Mouse (Mus musculus) embryonic facial prominence, embryonic 10.5 days (tissue): ENCODE data around the gene Stip1. TPM values are rescaled to one million over a fixed set of nuclear protein-coding genes. Genes with fewer than 3 reads are reported as not detected.
A peak's percentile ranks its signal among the peaks of the same experiment; 100 is the strongest.
"Not testable (repeated sequence)": the region's sequence is repeated elsewhere in the genome, so short reads cannot be mapped to it uniquely, and the experiment has no call there.

ENCODE experiments used
- DNase-seq: peaks from one replicate; pipeline ENCODE4 v3.0.0-alpha.2; 2017; ENCODE audit warnings: low spot score
- H3K27ac ChIP-seq: fragments of 300-500 bp; sonication (generic); replicated peaks from 2 replicates; pipeline ENCODE4 v1.5.1; 2016; ENCODE audit warnings: mild to moderate bottlenecking
- H3K27me3 ChIP-seq: fragments of 300-500 bp; sonication (generic); replicated peaks from 2 replicates; pipeline ENCODE4 v1.6.1; 2016; ENCODE audit warnings: low read depth, mild to moderate bottlenecking; ENCODE audit not compliant: poor library complexity, severe bottlenecking
- H3K36me3 ChIP-seq: fragments of 300-500 bp; sonication (generic); replicated peaks from 2 replicates; pipeline ENCODE4 v1.6.1; 2016; ENCODE audit warnings: mild to moderate bottlenecking, moderate library complexity
- H3K4me1 ChIP-seq: fragments of 300-500 bp; sonication (generic); 2 replicates; pipeline ENCODE4 v1.6.1; 2016
- H3K4me3 ChIP-seq: fragments of 300-500 bp; sonication (generic); 2 replicates; pipeline ENCODE4 v1.5.1; 2016; ENCODE audit warnings: mild to moderate bottlenecking, moderate library complexity
- H3K9me3 ChIP-seq: fragments of 300-500 bp; sonication (generic); 2 replicates; pipeline ENCODE4 v1.6.1; 2016; ENCODE audit warnings: mild to moderate bottlenecking
- WGBS: fragments of 180-500 bp; shearing (Covaris S2); methylation state at CpG from one replicate; pipeline ENCODE4 v1.1.7; 2016; 5-methylcytosine and 5-hydroxymethylcytosine counted together
- polyA plus RNA-seq: library from polyadenylated mRNA; unstranded; fragments of >200 nt; fragmentation: Nextera tagmentation; extraction: Ambion mirVana; gene quantifications from 2 replicates; pipeline ENCODE4 v1.2.1, GENCODE M21; 2016

Stip1 gene
- polyA plus RNA-seq, 1 experiment from 2014 or later, result 453 TPM

DNA sequence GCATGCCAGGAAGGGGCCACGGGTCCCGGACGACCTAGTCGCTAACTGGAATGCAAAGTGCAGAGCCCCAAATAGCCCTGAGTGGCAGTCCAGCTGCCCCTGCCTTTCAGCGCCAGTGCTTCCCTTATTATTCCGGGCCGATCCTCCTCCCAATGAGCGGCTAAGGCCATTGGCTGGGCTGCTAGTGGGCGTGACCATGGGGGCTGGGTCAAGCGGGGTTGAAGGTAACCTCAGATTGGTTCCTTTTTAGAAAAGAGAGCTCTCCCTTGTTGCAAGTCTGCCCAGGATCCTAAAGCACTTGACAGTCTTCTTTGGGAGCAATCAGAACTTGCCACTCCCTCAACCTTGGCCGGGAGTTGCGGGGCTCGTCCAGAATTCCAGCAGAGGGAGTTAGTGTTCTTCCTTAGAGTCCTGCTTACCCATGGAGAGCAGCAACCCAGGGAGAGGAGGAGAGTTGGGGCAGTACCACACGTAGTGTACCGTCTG, 18.0 kb upstream of the Stip1 start:
- under 1% methylated on average over 15 of the region's 15 CpGs for WGBS
- Histone ChIP-seq H3K9me3 (no peaks in the 10 kb centered on the region), H3K27me3 (peaks cover 65% of the 10 kb centered on the region), H3K36me3 (no peaks in the 10 kb centered on the region), H3K4me1 (peaks cover 29% of the 10 kb centered on the region), H3K4me3 (peak overlapping the region; percentile 79), H3K27ac (peak overlapping the region; percentile 61)
- peak; percentile 91 for DNase-seq

DNA sequence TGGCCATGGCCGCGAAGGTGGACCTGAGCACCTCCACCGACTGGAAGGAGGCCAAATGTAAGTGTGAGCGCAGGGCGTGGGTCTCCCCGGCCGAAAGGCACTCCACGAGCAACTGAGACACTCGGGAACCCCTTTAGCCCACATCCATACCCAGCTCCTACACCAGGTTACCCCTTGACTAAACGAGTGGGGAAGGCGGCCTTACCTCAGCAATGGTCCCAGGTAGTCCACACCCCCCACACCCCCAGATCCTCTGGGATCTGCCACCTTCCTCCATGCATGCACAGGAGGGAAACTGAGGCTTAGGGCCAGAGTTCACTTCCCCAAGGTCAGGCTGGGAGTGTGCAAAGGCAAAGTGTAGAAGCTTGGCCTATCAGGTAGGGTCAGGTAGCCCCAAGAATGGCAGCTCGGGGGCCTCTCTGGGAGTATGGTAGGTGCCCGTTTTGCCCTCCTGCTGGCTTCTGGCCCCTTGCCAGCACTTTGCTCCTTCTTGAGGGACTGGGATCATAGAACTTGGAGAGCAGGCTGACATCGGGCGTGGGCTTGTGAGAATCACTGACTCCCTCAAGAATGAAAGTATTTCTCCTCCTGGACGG, 17.5 kb upstream of the Stip1 start:
- Histone ChIP-seq H3K4me3 (peak overlapping the region; percentile 79), H3K27ac (peak overlapping the region; percentile 68), H3K4me1 (peaks cover 29% of the 10 kb centered on the region), H3K36me3 (no peaks in the 10 kb centered on the region), H3K9me3 (no peaks in the 10 kb centered on the region), H3K27me3 (peaks cover 65% of the 10 kb centered on the region)
- WGBS, result 5% methylated on average over 16 of the region's 16 CpGs
- no peak for DNase-seq

DNA sequence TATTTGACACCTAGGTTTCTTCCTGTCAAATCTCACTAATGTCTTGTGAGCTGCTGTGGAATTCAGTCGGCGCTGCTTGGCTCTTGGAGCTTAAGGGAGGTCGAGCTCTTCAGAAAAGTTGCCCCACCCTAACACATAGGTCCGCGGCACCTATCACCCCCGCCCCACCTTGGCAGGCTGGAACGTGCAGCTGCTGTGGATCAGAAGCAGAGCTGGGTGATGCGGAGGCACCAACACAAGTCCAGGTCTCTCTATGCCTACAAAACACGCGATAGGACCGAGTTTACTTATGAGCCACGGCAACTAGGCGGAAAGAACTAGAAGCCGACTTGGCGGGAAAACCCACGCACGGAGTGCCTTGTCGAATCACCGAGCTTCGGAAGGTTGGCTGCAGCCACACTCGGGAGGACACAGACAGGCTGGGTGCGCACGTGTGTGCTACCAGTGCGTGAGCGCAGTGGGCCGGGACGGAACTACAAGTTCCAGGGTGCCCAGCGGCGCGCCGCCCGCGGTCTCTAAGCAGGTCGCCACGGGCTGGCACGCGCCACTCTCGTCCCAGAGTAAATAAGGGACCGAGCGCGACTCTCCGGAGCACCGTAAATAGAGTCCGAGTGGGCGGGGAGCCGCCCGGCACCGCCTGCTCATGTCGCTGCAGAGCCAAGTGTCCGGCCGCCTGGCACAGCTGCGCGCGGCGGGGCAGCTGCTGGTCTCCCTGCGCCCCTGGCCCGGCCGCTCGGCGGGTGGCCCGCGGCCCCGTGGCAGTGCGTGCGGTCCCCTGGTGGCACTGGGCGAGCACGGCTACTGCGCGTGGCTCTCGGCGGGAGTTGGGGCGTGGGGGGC, 16.7 kb upstream of the Stip1 start, which contains the start of gene Macrod1:
TSS of gene Macrod1 (plus strand) at position 563 of the 840 bp plus-strand sequence.
- no peaks in the 10 kb centered on the region for H3K9me3 ChIP-seq
- H3K4me3 ChIP-seq, result peak within 1 kb of the TSS; percentile 79
- H3K27me3 ChIP-seq, result peaks cover 61% of the 10 kb centered on the region
- H3K27ac ChIP-seq, result peak within 1 kb of the TSS; percentile 68
- WGBS, result 1% methylated on average over 72 of the region's 72 CpGs
- DNase-seq, result peak; percentile 81
- H3K4me1 ChIP-seq, result peaks cover 29% of the 10 kb centered on the region
- H3K36me3 ChIP-seq, result no peaks in the 10 kb centered on the region

DNA sequence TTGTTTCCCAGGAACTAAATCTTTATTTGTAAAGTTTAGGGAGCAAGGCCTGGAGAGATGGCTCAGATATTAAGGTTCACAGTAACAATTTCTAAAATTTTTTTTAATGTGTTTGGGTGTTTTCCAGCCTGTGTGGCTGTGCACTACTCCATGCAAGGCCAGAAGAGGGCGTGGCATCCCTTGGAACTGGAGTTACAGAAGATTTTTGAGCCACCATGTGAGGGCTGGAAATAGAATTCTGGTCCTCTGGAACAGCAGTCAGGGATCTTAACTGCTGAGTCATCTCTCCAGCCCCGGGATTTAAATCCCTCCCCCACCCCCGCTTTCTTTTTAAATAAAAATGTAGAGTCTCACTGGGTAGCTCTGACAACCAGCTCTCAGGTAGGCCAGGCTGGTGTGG, 15.4 kb upstream of the Stip1 start:
- no peak for DNase-seq
- no peak overlapping the region for H3K4me3 ChIP-seq
- 50% methylated on average over 3 of the region's 3 CpGs for WGBS
- H3K9me3 ChIP-seq, result no peaks in the 10 kb centered on the region
- no peak overlapping the region for H3K27ac ChIP-seq
- no peaks in the 10 kb centered on the region for H3K36me3 ChIP-seq
- peaks cover 29% of the 10 kb centered on the region for H3K4me1 ChIP-seq
- peaks cover 51% of the 10 kb centered on the region for H3K27me3 ChIP-seq

DNA sequence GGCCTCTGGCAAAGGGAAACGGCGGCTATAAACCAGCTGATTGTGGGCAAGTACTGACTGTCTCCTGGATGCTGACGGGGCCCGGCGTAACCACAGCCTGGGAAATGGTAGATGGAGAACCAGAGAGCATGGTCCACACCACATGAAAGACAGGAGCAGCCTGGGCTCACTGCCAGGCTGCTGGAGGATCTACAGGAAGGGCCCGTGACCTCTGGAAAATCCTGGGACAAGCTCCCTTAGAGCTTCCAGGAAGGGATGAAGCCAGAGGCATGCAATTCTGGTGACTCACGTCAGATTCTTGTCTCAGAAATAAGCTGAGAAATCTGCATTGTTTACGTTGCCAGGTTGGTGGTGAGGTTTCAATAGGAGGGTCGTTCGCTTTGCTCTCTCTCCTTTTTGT, 15.0 kb upstream of the Stip1 start:
- Histone ChIP-seq H3K4me1 (peaks cover 29% of the 10 kb centered on the region), H3K9me3 (no peaks in the 10 kb centered on the region), H3K27ac (no peak overlapping the region), H3K4me3 (no peak overlapping the region), H3K36me3 (no peaks in the 10 kb centered on the region), H3K27me3 (peaks cover 47% of the 10 kb centered on the region)
- no peak for DNase-seq
- WGBS, result 77% methylated on average over 10 of the region's 10 CpGs

DNA sequence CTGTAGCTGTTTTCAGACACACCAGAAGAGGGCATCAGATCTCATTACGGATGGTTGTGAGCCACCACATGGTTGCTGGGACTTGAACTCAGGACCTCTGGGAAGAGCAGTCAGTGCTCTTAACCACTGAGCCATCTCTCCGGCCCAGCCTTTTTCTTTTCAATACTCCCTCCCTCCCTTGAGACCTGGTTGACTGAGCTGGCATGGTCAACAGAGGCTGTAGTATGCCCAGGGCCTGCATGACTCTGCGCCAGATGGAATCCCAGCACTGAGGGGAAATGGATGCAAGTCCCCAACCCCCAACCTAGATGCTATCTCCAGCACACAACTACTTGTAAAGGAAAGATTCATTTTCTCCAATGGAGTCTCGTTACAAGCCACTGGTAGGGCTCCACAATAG, 13.6 kb upstream of the Stip1 start:
- Histone ChIP-seq H3K4me1 (peaks cover 24% of the 10 kb centered on the region), H3K27me3 (peaks cover 33% of the 10 kb centered on the region)
- WGBS, result 81% methylated on average over 4 of the region's 4 CpGs
- not testable (repeated sequence) for H3K4me3 ChIP-seq, H3K9me3 ChIP-seq, H3K27ac ChIP-seq, H3K36me3 ChIP-seq, DNase-seq

DNA sequence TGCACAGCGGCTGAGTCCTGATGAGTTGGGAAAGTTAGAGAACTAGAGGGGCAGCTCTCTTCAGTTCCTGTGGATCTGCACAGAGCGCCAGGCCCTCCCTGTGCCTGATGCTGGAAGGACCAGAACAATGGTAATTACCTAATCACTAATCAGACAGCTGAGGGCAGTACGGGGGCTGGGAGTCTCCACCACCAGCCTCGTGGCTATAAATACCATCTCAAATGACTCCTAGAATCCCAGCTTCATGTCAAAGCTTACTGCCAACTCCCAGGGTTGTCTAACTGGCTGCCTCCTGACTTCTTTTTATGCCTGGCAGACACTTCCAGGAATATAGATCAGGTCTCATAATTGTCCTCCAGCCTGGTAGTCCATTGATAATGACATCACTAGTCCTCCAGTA, 4.9 kb upstream of the Stip1 start:
- peaks cover 10% of the 10 kb centered on the region for H3K4me1 ChIP-seq
- H3K9me3 ChIP-seq, result no peaks in the 10 kb centered on the region
- no peaks in the 10 kb centered on the region for H3K27me3 ChIP-seq
- H3K4me3 ChIP-seq, result no peak overlapping the region
- H3K27ac ChIP-seq, result no peak overlapping the region
- DNase-seq, result no peak
- no peaks in the 10 kb centered on the region for H3K36me3 ChIP-seq
- 48% methylated on average over 4 of the region's 4 CpGs for WGBS

DNA sequence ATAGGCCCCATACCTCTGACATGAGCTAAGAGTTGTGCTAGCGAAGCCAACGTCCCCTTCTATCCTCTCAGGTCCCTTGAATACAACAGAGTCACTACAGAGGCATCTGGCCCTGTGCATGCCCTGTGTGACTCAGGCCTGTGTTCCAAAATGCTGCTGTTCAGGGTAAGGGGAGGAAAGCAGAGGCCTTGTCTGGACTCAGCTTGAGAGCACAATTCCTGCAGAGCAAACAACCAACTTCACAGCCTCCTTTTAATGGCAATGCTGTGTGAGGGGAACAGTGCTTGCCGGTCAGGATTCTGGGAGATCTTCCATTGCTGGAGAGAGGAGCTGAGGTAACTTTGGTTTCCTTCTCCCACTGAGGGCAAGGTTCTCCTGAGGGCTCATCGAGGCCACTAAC, 4.5 kb upstream of the Stip1 start:
- H3K4me1 ChIP-seq, result peaks cover 10% of the 10 kb centered on the region
- no peak overlapping the region for H3K27ac ChIP-seq
- H3K4me3 ChIP-seq, result no peak overlapping the region
- no peaks in the 10 kb centered on the region for H3K9me3 ChIP-seq
- WGBS, result 57% methylated on average over 4 of the region's 4 CpGs
- H3K27me3 ChIP-seq, result no peaks in the 10 kb centered on the region
- no peak for DNase-seq
- H3K36me3 ChIP-seq, result no peaks in the 10 kb centered on the region

DNA sequence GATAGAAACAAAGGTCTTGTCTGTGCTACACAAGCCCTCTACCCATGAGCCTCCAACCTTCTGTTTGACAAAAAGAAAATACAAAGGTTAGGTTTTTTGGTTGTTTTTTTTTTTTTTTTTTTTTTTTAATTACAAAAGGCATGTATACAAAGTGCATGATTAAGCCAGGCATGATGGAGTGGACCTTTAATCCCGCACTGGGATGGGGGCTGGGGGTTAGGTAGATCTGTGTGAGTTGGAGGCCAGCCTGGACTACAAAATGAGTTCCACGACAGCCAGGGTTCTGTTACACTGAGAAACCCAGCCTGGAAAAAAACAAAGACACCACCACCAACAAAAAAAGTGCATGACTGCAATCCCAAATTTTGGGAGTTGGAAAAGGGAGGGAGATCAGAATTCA, 1.4 kb upstream of the Stip1 start:
- peaks cover 33% of the 10 kb centered on the region for H3K4me1 ChIP-seq
- H3K27ac ChIP-seq, result no peak overlapping the region
- peaks cover 26% of the 10 kb centered on the region for H3K36me3 ChIP-seq
- DNase-seq, result no peak
- 91% methylated on average over 2 of the region's 2 CpGs for WGBS
- H3K27me3 ChIP-seq, result no peaks in the 10 kb centered on the region
- no peaks in the 10 kb centered on the region for H3K9me3 ChIP-seq
- peak overlapping the region; percentile 96; the same call in 1 of the 2 replicates for H3K4me3 ChIP-seq

DNA sequence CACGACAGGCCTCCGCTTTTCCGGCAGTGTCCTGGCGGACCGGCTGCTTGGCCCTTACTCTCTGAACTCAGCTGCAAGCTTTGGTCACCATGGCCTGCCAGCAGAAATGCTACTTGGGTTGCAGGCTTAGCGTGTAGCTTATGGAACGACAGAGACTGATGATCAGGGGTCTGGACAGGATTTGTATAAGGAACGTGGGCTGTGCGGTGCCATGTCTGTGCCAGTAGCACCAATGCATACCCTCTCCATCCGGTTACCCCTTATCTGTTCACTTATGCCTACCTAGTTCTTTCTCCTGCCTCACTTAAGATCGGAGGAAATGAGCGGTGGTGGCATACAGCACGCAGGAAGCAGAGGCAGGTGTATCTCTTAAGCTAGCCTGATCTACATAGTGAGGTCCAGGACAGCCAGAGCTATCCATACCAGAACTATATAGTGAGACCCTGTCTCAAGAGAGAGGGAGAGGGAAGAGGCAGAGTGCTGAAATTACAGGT, 917 bp upstream of the Stip1 start:
- H3K4me3 ChIP-seq, result peak overlapping the region; percentile 96
- DNase-seq, result no peak
- H3K36me3 ChIP-seq, result peaks cover 30% of the 10 kb centered on the region
- peak overlapping the region; percentile 86 for H3K27ac ChIP-seq
- H3K27me3 ChIP-seq, result no peaks in the 10 kb centered on the region
- 30% methylated on average over 13 of the region's 13 CpGs for WGBS
- H3K4me1 ChIP-seq, result peaks cover 33% of the 10 kb centered on the region
- no peaks in the 10 kb centered on the region for H3K9me3 ChIP-seq

DNA sequence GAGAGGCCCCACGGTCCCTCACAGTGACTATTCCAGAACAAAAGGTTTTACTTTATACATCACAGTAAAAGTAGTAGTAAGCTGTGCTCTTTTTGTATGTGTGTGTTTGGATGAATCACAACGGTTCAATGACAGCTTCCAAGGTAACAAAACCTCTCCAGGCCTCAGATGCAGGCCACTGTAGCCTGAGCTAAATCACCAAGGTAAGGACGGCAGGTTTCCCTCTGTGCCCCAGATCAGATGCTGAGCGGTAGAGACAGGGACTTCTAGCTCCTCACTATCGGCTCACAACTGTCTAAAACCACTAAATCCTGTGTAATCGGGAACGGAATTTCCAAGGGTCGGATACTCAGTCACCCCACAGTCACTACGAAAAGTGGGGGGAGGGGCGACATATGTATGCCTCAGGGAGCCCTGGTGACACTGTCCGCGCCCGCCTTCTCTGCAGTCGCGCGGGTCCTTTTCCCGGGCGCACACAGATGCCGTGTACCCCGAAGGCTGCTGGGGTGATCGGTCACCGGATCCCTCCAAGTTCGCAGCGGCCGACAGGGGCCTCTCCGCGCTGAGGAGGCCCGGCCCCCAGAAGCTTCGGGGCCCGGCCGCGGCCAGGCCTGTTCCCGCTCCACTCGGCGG, 563 bp downstream of the Stip1 start:
- WGBS, result 1% methylated on average over 35 of the region's 35 CpGs
- DNase-seq, result peak; percentile 76

DNA sequence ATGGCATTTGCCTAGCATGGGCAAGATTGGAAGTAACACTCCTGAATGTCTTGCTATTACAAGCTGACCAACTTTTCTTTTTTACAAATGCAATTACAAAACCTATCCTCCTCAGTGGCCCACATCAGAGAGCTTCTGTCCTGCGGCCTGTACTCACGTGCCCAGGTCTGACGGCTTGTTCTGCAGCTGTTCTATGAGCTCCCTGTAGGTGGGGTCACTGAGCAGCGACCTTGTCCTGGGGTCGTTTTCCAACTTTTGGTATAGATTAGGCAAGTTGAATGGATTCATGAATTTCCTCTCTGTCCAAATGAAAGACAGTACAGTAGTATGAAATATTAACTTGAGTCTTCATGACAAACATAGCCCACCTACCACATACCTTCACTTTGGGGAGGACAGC, 5.8 kb downstream of the Stip1 start:
- H3K27ac ChIP-seq, result no peak overlapping the region
- H3K4me1 ChIP-seq, result peaks cover 21% of the 10 kb centered on the region
- DNase-seq, result no peak
- no peak overlapping the region for H3K4me3 ChIP-seq
- H3K9me3 ChIP-seq, result no peaks in the 10 kb centered on the region
- H3K27me3 ChIP-seq, result no peaks in the 10 kb centered on the region
- peaks cover 96% of the 10 kb centered on the region for H3K36me3 ChIP-seq
- WGBS, result 92% methylated on average over 5 of the region's 5 CpGs

More for the DNA sequence above, 563 bp downstream of the Stip1 start:
- Histone ChIP-seq H3K4me3 (peak overlapping the region; percentile 96), H3K36me3 (peaks cover 44% of the 10 kb centered on the region), H3K4me1 (peaks cover 27% of the 10 kb centered on the region), H3K9me3 (no peaks in the 10 kb centered on the region), H3K27ac (peak overlapping the region; percentile 99), H3K27me3 (no peaks in the 10 kb centered on the region)
